Mouse (Mus musculus): ENCODE measurements around the gene Dnah17.

Dnah17 gene

GRCm38 (mm10) chr11:118130534-118130933, at the start of gene Dnah17:
Gene Dnah17 (minus strand): TSS chr11:118130634.
- no peak for DNase-seq (ENCODE audit: low read depth, low spot score)

DNA sequence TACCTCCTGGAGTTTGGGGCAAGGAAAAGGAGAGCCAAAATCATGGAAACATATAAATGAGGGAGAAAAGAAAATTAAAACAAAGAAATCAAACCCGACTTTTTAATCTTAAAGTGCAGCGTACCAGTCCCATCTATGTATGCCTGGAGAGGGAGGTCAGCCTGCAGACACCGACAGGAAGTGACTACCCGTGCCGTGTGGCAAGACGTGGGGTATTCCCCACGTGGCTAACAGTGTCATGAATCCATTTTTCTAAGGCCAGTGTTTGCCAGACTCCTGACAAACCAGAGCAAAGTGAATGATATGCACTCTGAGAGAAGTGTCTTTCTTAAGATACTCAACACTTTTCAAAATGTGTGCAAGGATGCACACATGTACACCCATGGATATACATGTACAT, 49.8 kb upstream of the Dnah17 start:
- DNase-seq (ENCODE audit: low read depth, low spot score) = no peak

DNA sequence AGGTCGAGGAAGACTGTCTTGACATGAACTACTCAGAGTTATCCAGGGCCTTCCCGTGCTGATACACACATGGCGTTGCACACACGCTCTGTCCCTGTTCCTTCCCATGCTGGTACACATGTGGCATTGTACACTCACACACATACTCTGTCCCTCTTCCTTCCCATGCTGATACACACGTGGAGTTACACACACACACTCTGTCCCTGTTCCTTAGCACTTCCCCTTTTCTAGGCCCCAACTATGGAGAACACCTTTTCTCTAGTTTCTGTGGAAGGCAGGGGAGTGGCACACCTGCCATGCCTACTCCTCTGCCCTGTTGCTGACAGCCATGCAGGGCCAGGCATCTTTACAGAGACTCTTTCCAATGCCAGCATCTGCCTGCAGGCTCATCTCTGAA, 47.8 kb upstream of the Dnah17 start:
- no peak for DNase-seq (ENCODE audit: low read depth, low spot score)

DNA sequence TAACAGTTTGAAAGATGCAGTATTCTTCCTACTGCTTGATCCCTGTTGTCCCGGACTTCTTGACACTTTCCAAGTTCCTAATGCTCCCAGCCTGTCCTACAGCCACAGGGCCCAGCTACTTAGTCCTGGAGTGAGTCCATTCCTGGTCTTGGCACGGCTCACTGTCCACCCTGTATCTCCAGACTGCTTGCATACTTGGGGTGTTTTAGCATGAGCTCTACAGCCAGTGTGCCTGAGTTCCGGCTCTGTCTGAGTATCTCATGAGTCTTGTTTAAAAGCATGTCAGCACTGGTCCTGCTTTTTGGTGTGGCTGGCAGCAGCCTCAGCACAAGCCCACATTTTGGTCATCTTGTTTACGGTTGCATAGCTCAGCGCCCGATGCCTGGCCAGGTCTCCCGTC, 44.3 kb upstream of the Dnah17 start:
- DNase-seq (ENCODE audit: low read depth, low spot score) = no peak

DNA sequence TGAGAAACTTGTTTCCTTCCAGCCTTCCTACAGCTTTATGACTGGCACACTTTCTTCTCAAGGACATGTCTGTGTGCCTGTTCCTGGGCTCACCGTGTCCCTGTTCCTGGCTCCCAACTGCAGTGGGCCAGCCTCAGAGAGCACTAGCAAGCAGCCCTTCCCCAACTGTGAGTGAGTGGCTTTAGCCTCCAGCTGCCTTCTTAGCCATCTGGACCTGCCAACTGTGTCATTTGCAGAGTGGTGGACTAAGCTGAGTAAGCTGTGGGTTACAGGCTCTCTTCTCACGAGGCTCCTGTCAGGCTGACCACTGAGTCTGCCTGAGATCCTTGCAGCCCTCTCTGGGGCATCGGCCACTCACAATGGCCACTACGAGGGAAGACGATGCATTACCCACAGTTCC, 42.3 kb upstream of the Dnah17 start:
- no peak for DNase-seq (ENCODE audit: low read depth, low spot score)

DNA sequence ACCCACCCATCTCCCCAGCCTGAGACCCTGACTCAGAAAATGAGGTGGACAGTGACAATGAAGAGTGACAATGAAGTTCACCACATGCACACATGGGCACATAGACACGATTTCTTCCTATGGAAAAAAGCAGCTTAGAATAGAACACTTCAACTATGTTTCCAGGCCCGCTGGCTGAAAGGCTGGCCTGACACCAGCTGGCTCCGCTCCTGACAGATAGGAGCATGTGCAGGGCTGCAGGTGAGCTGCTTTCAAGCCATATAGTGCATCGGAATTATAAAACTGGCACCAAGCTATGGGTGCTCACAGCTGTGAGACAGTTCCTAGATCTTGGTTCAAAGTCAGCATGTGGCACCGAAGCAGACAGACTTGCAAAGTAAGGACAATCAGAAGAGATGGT, 39.9 kb upstream of the Dnah17 start:
- DNase-seq (ENCODE audit: low read depth, low spot score) = no peak

- no peak for DNase-seq (ENCODE audit: low read depth, low spot score)
Observed at GRCm38 (mm10) chr11:118168714-118169113, 38.3 kb upstream of the Dnah17 start.

DNA sequence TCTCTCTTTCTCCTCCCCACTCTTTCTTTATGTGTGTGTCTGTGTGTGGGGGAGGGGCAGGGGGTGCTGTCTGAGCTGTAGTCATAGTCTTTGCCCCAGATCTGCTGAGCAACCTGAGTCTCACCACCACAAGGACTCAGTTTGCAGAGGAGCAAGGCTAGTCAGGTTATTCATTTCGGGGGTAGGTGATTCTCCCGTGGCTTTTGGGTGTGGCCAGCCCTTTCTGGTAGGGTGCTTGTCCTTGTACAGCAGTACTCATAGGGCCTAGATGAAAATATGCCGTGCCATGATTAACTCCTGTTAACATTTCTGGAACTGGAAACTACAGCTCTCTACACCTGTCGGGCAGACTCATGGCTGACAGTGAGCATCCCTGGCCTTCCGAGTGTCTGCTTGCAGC, 36.2 kb upstream of the Dnah17 start:
- DNase-seq (ENCODE audit: low read depth, low spot score) = no peak

GRCm38 (mm10) chr11:118165681-118166080, 35.2 kb upstream of the Dnah17 start:
- DNase-seq (ENCODE audit: low read depth, low spot score) = no peak

GRCm38 (mm10) chr11:118164566-118164965, 34.1 kb upstream of the Dnah17 start:
- no peak for DNase-seq (ENCODE audit: low read depth, low spot score)

GRCm38 (mm10) chr11:118162245-118162644, 31.8 kb upstream of the Dnah17 start:
- no peak for DNase-seq (ENCODE audit: low read depth, low spot score)

- DNase-seq (ENCODE audit: low read depth, low spot score) = no peak
Observed at GRCm38 (mm10) chr11:118161240-118161639, 30.8 kb upstream of the Dnah17 start.

DNA sequence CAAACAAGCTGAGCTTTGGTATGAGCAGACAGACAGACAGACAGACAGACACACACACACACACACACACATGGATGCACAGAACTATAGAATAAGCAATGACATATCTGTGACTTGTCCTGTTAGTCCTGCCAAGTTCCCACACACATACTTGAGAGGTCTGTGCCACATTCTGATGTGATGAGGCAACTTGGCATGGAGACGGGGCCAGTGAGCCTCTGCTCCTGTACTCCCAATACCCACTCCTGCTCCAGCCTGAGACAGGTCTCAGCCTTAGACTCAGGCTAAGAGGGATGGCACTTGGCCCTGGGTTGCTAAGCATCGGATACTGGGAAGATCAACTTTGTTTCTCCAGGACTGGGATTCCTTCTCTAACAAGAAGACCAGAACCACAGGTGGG, 30.3 kb upstream of the Dnah17 start:
- DNase-seq (ENCODE audit: low read depth, low spot score) = no peak

GRCm38 (mm10) chr11:118158753-118159152, 28.3 kb upstream of the Dnah17 start:
- DNase-seq (ENCODE audit: low read depth, low spot score) = no peak

DNA sequence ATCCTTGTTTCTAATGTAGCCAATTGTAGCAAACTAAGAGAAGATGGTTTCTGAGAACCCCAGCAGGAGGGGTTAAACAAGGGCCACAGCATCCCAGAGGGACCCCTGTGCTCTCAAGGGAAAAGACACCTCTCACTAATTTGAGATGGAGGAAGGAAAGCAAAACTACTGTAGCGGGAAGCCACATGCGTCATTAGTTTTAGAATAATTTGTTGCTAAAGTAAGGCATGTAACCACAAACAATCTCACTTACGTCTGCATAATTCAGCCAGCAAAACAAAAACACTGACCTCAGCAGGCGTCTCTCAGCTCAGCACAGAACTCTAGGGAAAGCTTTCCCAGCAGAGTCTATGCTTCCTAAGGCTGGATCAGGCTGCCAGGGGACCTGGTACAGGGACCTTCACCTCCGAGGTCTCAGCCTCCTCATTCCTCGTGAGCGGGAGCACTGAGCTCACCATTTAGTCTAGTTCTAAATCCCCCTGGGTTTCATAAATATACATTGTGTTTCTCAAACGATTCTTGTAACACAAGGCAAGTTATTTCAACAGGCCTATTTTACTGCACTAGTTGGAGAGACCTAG, 26.1 kb upstream of the Dnah17 start:
- no peak for DNase-seq (ENCODE audit: low read depth, low spot score)

- DNase-seq (ENCODE audit: low read depth, low spot score) = no peak
Observed at GRCm38 (mm10) chr11:118152964-118153363, 22.5 kb upstream of the Dnah17 start.

DNA sequence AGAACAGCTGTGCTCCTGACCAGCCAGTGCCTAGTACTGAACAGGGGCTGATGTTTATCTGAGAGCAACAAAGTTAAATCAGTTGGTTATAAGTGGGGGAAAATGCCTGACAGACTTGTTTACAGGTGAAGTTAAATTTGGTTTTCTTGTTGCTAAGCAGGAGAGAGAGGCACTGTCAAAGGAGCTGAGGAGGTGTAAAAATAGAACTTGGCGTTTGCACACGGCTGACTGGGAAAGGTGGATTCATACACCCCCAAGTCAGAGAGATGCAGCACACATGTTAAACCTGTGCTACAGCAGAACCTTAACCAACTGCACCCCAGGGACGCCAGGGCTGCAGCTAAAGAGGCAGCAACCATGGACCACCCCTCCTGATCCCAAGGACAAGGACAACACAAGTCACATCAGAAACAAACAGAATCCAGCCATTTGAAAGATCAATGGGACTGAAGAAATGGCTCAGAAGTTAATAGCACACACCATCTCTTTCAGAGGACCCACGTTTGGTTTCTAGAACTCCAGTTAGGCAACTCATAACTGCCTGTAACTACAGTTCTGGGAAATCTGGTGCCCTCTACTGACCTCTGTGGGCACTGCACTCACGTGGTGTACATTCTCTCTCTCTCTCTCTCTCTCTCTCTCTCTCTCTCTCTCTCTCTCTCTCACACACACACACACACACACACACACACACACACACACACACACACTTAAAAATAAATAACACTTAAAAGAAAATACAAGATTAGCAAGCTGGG, 21.2 kb upstream of the Dnah17 start:
- peak; percentile 30 for DNase-seq (ENCODE audit: low read depth, low spot score)

GRCm38 (mm10) chr11:118150115-118150701, 19.8 kb upstream of the Dnah17 start:
- DNase-seq (ENCODE audit: low read depth, low spot score) = no peak

GRCm38 (mm10) chr11:118147877-118148637, 17.6 kb upstream of the Dnah17 start:
- DNase-seq (ENCODE audit: low read depth, low spot score) = no peak

GRCm38 (mm10) chr11:118146446-118146845, 16.0 kb upstream of the Dnah17 start:
- DNase-seq (ENCODE audit: low read depth, low spot score) = no peak

DNA sequence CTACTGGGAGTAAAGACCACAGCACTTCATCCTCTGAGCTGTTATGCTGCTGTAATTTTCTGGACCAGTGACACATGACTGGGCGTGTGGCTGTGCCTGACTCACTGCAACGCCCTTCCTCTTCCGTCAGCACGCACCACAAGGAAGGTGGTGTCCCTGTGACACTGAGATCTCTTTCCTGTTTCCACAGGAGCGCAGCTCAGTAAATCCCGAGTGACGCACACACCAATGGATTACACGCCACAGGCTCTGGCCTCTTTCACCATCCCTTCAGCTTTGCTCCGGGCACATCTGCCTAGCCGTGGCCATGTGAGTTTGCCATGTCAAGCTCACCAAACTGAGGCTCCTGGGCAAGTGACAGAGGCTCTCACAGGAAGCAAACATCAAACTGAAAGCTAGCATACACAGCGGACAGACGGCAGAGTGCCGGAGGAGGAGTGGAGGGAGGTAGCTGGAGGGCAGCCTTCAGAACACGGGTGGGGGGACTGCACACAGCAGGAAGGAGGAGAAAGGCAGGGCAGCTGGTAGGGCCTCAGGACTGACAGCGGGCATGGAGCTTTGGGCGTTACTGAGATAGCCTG, 15.4 kb upstream of the Dnah17 start:
- no peak for DNase-seq (ENCODE audit: low read depth, low spot score)

- DNase-seq (ENCODE audit: low read depth, low spot score) = no peak
Observed at GRCm38 (mm10) chr11:118145092-118145491, 14.7 kb upstream of the Dnah17 start.
